Comparison of ENCODE assay signal across 23 mouse cellular contexts in the genomic region with DNA sequence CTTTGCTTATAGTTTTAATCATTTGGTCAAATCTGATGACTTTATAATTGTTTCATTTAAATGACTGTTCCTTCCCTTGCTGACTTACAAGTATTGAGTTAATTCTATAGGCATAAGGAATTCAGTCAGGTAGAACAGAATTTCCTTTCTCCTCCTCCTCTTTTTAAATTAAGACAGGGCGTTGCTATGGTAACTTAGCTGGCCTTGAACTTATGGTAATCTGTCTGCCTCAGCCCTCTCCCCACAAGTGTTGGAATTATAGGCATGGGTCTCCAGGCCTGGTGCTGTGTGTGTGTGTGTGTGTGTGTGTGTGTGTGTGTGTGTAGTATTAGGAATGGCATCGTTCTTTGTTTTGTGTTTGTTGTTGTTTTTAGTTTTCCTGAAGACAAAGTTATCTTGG. TPM values are rescaled to one million over a fixed set of nuclear protein-coding genes. Genes with fewer than 3 reads are reported as not detected.
DNase-seq lines count a peak whose midpoint lies in the region; ATAC-seq and TF ChIP-seq lines count a peak whose summit lies in the region.
"Had no signal": no experiment of that assay in that cellular context is flagged by ENCODE, and none has a peak within 500 bp of the region (broad histone marks: within the 10 kb centered on the region; RNA-seq: fewer than 3 reads in every experiment).

No protein-coding gene starts in this region.

- DNase-seq in heart, adult 11 months = peak; percentile 19
- no peak for DNase-seq in heart, adult 8-10 months (ENCODE audit: low spot score)
- DNase-seq in midbrain, embryonic 14.5 days = peak; percentile 56
- peak; percentile 35 for DNase-seq in ZHBTc4 (ENCODE audit: low read depth, low spot score)
- peak; percentile 54 for DNase-seq in embryo, embryonic 11 days
- DNase-seq in right cerebral cortex, postnatal 14 days = no peak
- DNase-seq in kidney, adult 2 months = no peak
- DNase-seq: adrenal gland, adult 2 months; adrenal gland, postnatal 25 days; cerebellum, adult 2 months; cerebellum, postnatal 10 days; gastrocnemius, postnatal 36 days; heart, adult 18-20 months; heart, postnatal 14 days had no signal

- WGBS in midbrain, embryonic 14.5 days = 57% methylated on average over 2 of the region's 2 CpGs
- WGBS in midbrain, embryonic 15.5 days = 65% methylated on average over 2 of the region's 2 CpGs
- 62% methylated on average over 2 of the region's 2 CpGs for WGBS in kidney, adult 2 months

- no peak overlapping the region for H3K27ac ChIP-seq in midbrain, embryonic 14.5 days (replicated peaks; ENCODE audit: low read depth, low read length)
- no peak overlapping the region for H3K27ac ChIP-seq in midbrain, embryonic 15.5 days
- no peak overlapping the region for H3K27ac ChIP-seq in kidney, adult 2 months (ENCODE audit: insufficient read depth, low read depth, low read length)
- H3K27ac ChIP-seq: embryonic facial prominence, embryonic 12.5 days; forebrain, embryonic 13.5 days; heart, embryonic 15.5 days; hindbrain, embryonic 14.5 days had no signal

- H3K36me3 ChIP-seq in midbrain, embryonic 14.5 days (ENCODE audit: control insufficient read depth, insufficient read depth, low read length) = peaks cover 4% of the 10 kb centered on the region
- H3K36me3 ChIP-seq in midbrain, embryonic 15.5 days (replicated peaks) = no peaks in the 10 kb centered on the region
- H3K36me3 ChIP-seq in kidney, adult 2 months (ENCODE audit: control insufficient read depth, insufficient read depth, low read length) = peaks cover 6% of the 10 kb centered on the region; the same call in 1 of the 2 replicates

- H3K4me2 ChIP-seq in midbrain, embryonic 14.5 days (ENCODE audit: low read length) = no peak overlapping the region
- no peak overlapping the region for H3K4me2 ChIP-seq in midbrain, embryonic 15.5 days
- H3K4me2 ChIP-seq: embryonic facial prominence, embryonic 12.5 days; forebrain, embryonic 13.5 days; heart, embryonic 11.5 days; heart, embryonic 15.5 days; hindbrain, embryonic 14.5 days had no signal

- H3K27me3 ChIP-seq in midbrain, embryonic 14.5 days (ENCODE audit: control insufficient read depth, insufficient read depth, low read length) = no peaks in the 10 kb centered on the region
- no peaks in the 10 kb centered on the region for H3K27me3 ChIP-seq in midbrain, embryonic 15.5 days (replicated peaks)
- H3K27me3 ChIP-seq in kidney, adult 2 months (replicated peaks; ENCODE audit: control insufficient read depth, insufficient read depth, low read length) = no peaks in the 10 kb centered on the region
- H3K27me3 ChIP-seq: embryonic facial prominence, embryonic 12.5 days; forebrain, embryonic 13.5 days; heart, embryonic 15.5 days had no signal

- TF ChIP-seq CTCF in kidney, adult 2 months (conservative IDR thresholded peaks at IDR 0.05; ENCODE audit: insufficient read depth, insufficient read length, low read depth, low read length) = no peak

- H3K9me3 ChIP-seq in midbrain, embryonic 14.5 days (ENCODE audit: control insufficient read depth, low read length) = no peaks in the 10 kb centered on the region
- no peaks in the 10 kb centered on the region for H3K9me3 ChIP-seq in midbrain, embryonic 15.5 days
- H3K9me3 ChIP-seq: embryonic facial prominence, embryonic 12.5 days; forebrain, embryonic 13.5 days; G1E; heart, embryonic 15.5 days had no signal

- TF ChIP-seq POLR2A in kidney, adult 2 months (IDR thresholded peaks at IDR 0.05; ENCODE audit: low read depth, low read length) = no peak

- no peak overlapping the region for H3K9ac ChIP-seq in midbrain, embryonic 14.5 days (replicated peaks; ENCODE audit: low read length)
- no peak overlapping the region for H3K9ac ChIP-seq in midbrain, embryonic 15.5 days
- H3K9ac ChIP-seq: embryonic facial prominence, embryonic 12.5 days; forebrain, embryonic 13.5 days; heart, embryonic 15.5 days; hindbrain, embryonic 14.5 days had no signal

- ATAC-seq in midbrain, embryonic 14.5 days (ENCODE audit: low FRiP score, low TSS enrichment) = no peak
- ATAC-seq in midbrain, embryonic 15.5 days (replicated peaks) = no peak
- ATAC-seq: activated CD4-positive, CD25-positive, alpha-beta regulatory T cell, adult 4 months; forebrain, embryonic 13.5 days; intestine, embryonic 16.5 days had no signal

- no peaks in the 10 kb centered on the region for H3K4me1 ChIP-seq in midbrain, embryonic 14.5 days (ENCODE audit: control insufficient read depth, insufficient read depth, low read length)
- no peaks in the 10 kb centered on the region for H3K4me1 ChIP-seq in midbrain, embryonic 15.5 days
- no peaks in the 10 kb centered on the region for H3K4me1 ChIP-seq in kidney, adult 2 months (ENCODE audit: control insufficient read depth, insufficient read depth, low read length)
- H3K4me1 ChIP-seq: embryonic facial prominence, embryonic 12.5 days; heart, embryonic 15.5 days had no signal

- H3K4me3 ChIP-seq in midbrain, embryonic 14.5 days (replicated peaks; ENCODE audit: low read depth, low read length) = no peak overlapping the region
- H3K4me3 ChIP-seq in midbrain, embryonic 15.5 days = no peak overlapping the region
- no peak overlapping the region for H3K4me3 ChIP-seq in kidney, adult 2 months (ENCODE audit: insufficient read depth, low read depth, low read length)
- H3K4me3 ChIP-seq: embryonic facial prominence, embryonic 12.5 days; forebrain, embryonic 13.5 days; heart, embryonic 15.5 days had no signal

RNA-seq across cellular contexts. Expression of a gene that starts 43.9 kb away (rescaled TPM):
- 1 to 10 TPM in 3 of 4 experiments, under 1 TPM in 1; 0.44 to 2.5 (median 1.5) TPM for total RNA-seq in heart, adult 8-10 months (2022)
- 7.1 TPM in 2 replicates for polyA plus RNA-seq in midbrain, embryonic 14.5 days (2014; fragmentation: Nextera tagmentation; extraction: Ambion mirVana)
- 9.4 and 11.7 TPM in 2 replicates for polyA plus RNA-seq in midbrain, embryonic 15.5 days (2015; fragmentation: Nextera tagmentation; extraction: Ambion mirVana)
- polyA plus RNA-seq in kidney, adult 2 months (2012; rRNA removed) = 224 and 296 TPM in 2 replicates
- polyA plus RNA-seq: activated CD4-positive, CD25-positive, alpha-beta regulatory T cell, adult 4 months had no signal

Comparison
In these comparisons a context has a peak if more than half of its experiments do, and no peak if none do; other contexts are left out.
1. DNase-seq: peak in heart, adult 11 months (single experiment), midbrain, embryonic 14.5 days (single experiment), ZHBTc4 (single experiment) and embryo, embryonic 11 days (single experiment); none in heart, adult 8-10 months (single experiment), right cerebral cortex, postnatal 14 days (single experiment) and kidney, adult 2 months (single experiment).
2. RNA of a gene that starts 43.9 kb away (polyA plus RNA-seq): 224 to 296 TPM in kidney, adult 2 months; 9.4 to 11.7 TPM in midbrain, embryonic 15.5 days and 7.1 TPM in midbrain, embryonic 14.5 days; every median in the first group is over 10 times any median in the second.